Mouse (Mus musculus): Measurements from ENCODE around the gene Kdm4c.
"Not testable (repeated sequence)": the region's sequence is repeated elsewhere in the genome, so short reads cannot be mapped to it uniquely, and the experiment has no call there.

The Kdm4c gene

GRCm38 (mm10) chr4:74312858-74313257 is 70.6 kb downstream of the Kdm4c start:
- DNase-seq, result no peak

- no peak for DNase-seq
Measured at GRCm38 (mm10) chr4:74315388-74315787, 73.1 kb downstream of the Kdm4c start.

- no peak for DNase-seq
Measured at GRCm38 (mm10) chr4:74319313-74319712, 77.0 kb downstream of the Kdm4c start.

GRCm38 (mm10) chr4:74357479-74357878 is 115.2 kb downstream of the Kdm4c start:
- DNase-seq, result no peak

GRCm38 (mm10) chr4:74360274-74360673 is 118.0 kb downstream of the Kdm4c start:
- DNase-seq, result no peak

- no peak for DNase-seq
Measured at GRCm38 (mm10) chr4:74386583-74386982, 144.3 kb downstream of the Kdm4c start.

GRCm38 (mm10) chr4:74393162-74393561 is 150.9 kb downstream of the Kdm4c start:
- no peak for DNase-seq

GRCm38 (mm10) chr4:74396562-74396961 is 154.3 kb downstream of the Kdm4c start:
- DNase-seq, result no peak

GRCm38 (mm10) chr4:74401617-74402313 is 159.5 kb downstream of the Kdm4c start:
- DNase-seq, result not testable (repeated sequence)

- DNase-seq, result no peak
Measured at GRCm38 (mm10) chr4:74408731-74409130, 166.4 kb downstream of the Kdm4c start.

- no peak for DNase-seq
Measured at GRCm38 (mm10) chr4:74419794-74420193, 177.5 kb downstream of the Kdm4c start.
